ENCODE assay signal across 7 mouse cellular contexts in genomic region chr19:53830407-53831163, GRCm38 (mm10).
DNase-seq lines count a peak whose midpoint lies in the region; ATAC-seq lines count a peak whose summit lies in the region.

No protein-coding gene starts in this region.

- H3K4me1 ChIP-seq in embryonic facial prominence, embryonic 15.5 days: peaks cover 12% of the 10 kb centered on the region
- H3K4me1 ChIP-seq in limb, embryonic 10.5 days: peaks cover 39% of the 10 kb centered on the region
- peaks cover 23% of the 10 kb centered on the region for H3K4me1 ChIP-seq in midbrain, embryonic 15.5 days

- no peaks in the 10 kb centered on the region for H3K9me3 ChIP-seq in embryonic facial prominence, embryonic 15.5 days (replicated peaks)
- H3K9me3 ChIP-seq in limb, embryonic 10.5 days (replicated peaks): no peaks in the 10 kb centered on the region
- H3K9me3 ChIP-seq in midbrain, embryonic 15.5 days: no peaks in the 10 kb centered on the region

- no peak overlapping the region for H3K4me3 ChIP-seq in embryonic facial prominence, embryonic 15.5 days (replicated peaks)
- no peak overlapping the region for H3K4me3 ChIP-seq in limb, embryonic 10.5 days
- H3K4me3 ChIP-seq in midbrain, embryonic 15.5 days: no peak overlapping the region

- no peak overlapping the region for H3K4me2 ChIP-seq in embryonic facial prominence, embryonic 15.5 days (replicated peaks)
- 0 out of 2 replicates have a peak overlapping the region, but pooled peaks have one; percentile 16 for H3K4me2 ChIP-seq in midbrain, embryonic 15.5 days

- ATAC-seq in embryonic facial prominence, embryonic 15.5 days (ENCODE audit: insufficient number of reproducible peaks, low FRiP score, low TSS enrichment, low read depth): peak; percentile 54
- peak; percentile 77 for ATAC-seq in midbrain, embryonic 15.5 days (replicated peaks)

- DNase-seq in adrenal gland, postnatal 14 days: peak; percentile 74
- DNase-seq in heart, postnatal 14 days: peak; percentile 60 to 66
- DNase-seq in limb, embryonic 10.5 days (ENCODE audit: low spot score): no peak
- no peak for DNase-seq in right cerebral cortex, adult 2 months (ENCODE audit: low spot score in 2 of 2)
- DNase-seq in cerebellum, adult 11-12 months: no peak

- no peak overlapping the region for H3K27ac ChIP-seq in embryonic facial prominence, embryonic 15.5 days (replicated peaks)
- H3K27ac ChIP-seq in limb, embryonic 10.5 days: peak overlapping the region; percentile 20; the same call in 1 of the 2 replicates
- H3K27ac ChIP-seq in midbrain, embryonic 15.5 days: 0 out of 2 replicates have a peak overlapping the region, but pooled peaks have one; percentile 16

- no peaks in the 10 kb centered on the region for H3K36me3 ChIP-seq in embryonic facial prominence, embryonic 15.5 days
- H3K36me3 ChIP-seq in limb, embryonic 10.5 days: no peaks in the 10 kb centered on the region
- no peaks in the 10 kb centered on the region for H3K36me3 ChIP-seq in midbrain, embryonic 15.5 days (replicated peaks)

- H3K27me3 ChIP-seq in embryonic facial prominence, embryonic 15.5 days: no peaks in the 10 kb centered on the region
- no peaks in the 10 kb centered on the region for H3K27me3 ChIP-seq in limb, embryonic 10.5 days (ENCODE audit: low read depth, poor library complexity, severe bottlenecking)
- H3K27me3 ChIP-seq in midbrain, embryonic 15.5 days (replicated peaks): no peaks in the 10 kb centered on the region

- H3K9ac ChIP-seq in embryonic facial prominence, embryonic 15.5 days: no peak overlapping the region
- no peak overlapping the region for H3K9ac ChIP-seq in midbrain, embryonic 15.5 days

- 15% methylated on average over 8 of the region's 8 CpGs for WGBS in embryonic facial prominence, embryonic 15.5 days
- WGBS in limb, embryonic 10.5 days: 8% methylated on average over 8 of the region's 8 CpGs
- WGBS in midbrain, embryonic 15.5 days: 5% methylated on average over 8 of the region's 8 CpGs

- intact Hi-C loops in heart, postnatal 14 days (cut with DNase I): no loop called here

Comparison
In these comparisons a context has a peak if more than half of its experiments do, and no peak if none do; other contexts are left out.
1. DNase-seq: peak in adrenal gland, postnatal 14 days (single experiment) and heart, postnatal 14 days (2 of 2); none in limb, embryonic 10.5 days (single experiment), right cerebral cortex, adult 2 months (0 of 2) and cerebellum, adult 11-12 months (single experiment).